Mouse (Mus musculus): ENCODE data around the gene Emd. TPM values are rescaled to one million over a fixed set of nuclear protein-coding genes. Genes with fewer than 3 reads are reported as not detected.
"Not testable (repeated sequence)": the region's sequence is repeated elsewhere in the genome, so short reads cannot be mapped to it uniquely, and the experiment has no call there.

Gene Emd
- polyA plus RNA-seq (2017; shearing (Covaris generic)), result 10 to 100 TPM; 22.4 to 91.9 (median 32.8) TPM

GRCm38 (mm10) chrX:74254153-74254887 lies at the start of gene Emd:
Emd (plus strand) TSS chrX:74254687.
- peak; percentile 91 for ATAC-seq

GRCm38 (mm10) chrX:74218496-74218895 lies 36.0 kb upstream of the Emd start:
- ATAC-seq, result no peak

- ATAC-seq, result no peak
These were observed 35.0 kb upstream of the Emd start for GRCm38 (mm10) chrX:74219449-74219848.

- ATAC-seq, result not testable (repeated sequence)
These were observed 34.4 kb upstream of the Emd start for GRCm38 (mm10) chrX:74220099-74220498.

- ATAC-seq, result no peak
These were observed 24.4 kb upstream of the Emd start for GRCm38 (mm10) chrX:74230038-74230437.

GRCm38 (mm10) chrX:74233196-74233595 lies 21.3 kb upstream of the Emd start:
- ATAC-seq, result no peak

GRCm38 (mm10) chrX:74240332-74240731 lies 14.2 kb upstream of the Emd start:
- ATAC-seq, result no peak

GRCm38 (mm10) chrX:74243396-74243795 lies 11.1 kb upstream of the Emd start:
- ATAC-seq, result no peak

GRCm38 (mm10) chrX:74243807-74244206 lies 10.7 kb upstream of the Emd start:
- ATAC-seq, result peak; percentile 67

GRCm38 (mm10) chrX:74244614-74245083 lies 9.8 kb upstream of the Emd start:
- ATAC-seq, result peak; percentile 15

GRCm38 (mm10) chrX:74245107-74245506 lies 9.4 kb upstream of the Emd start:
- no peak for ATAC-seq

- peak; percentile 38 for ATAC-seq
These were observed 8.8 kb upstream of the Emd start for GRCm38 (mm10) chrX:74245687-74246086.

- peak; percentile 65 for ATAC-seq
These were observed 8.2 kb upstream of the Emd start for GRCm38 (mm10) chrX:74246213-74246681.

GRCm38 (mm10) chrX:74246693-74247092 lies 7.8 kb upstream of the Emd start:
- ATAC-seq, result peak; percentile 2

GRCm38 (mm10) chrX:74248651-74249050 lies 5.8 kb upstream of the Emd start:
- no peak for ATAC-seq

GRCm38 (mm10) chrX:74249615-74250014 lies 4.9 kb upstream of the Emd start, which contains the start of gene Flna:
Flna (minus strand) TSS chrX:74249820.
- ATAC-seq, result no peak

GRCm38 (mm10) chrX:74254888-74255565 lies 540 bp downstream of the Emd start:
- ATAC-seq, result peak; percentile 11

GRCm38 (mm10) chrX:74257746-74258145 lies 3.3 kb downstream of the Emd start:
- ATAC-seq, result no peak

GRCm38 (mm10) chrX:74269736-74270061 lies 15.2 kb downstream of the Emd start:
- ATAC-seq, result peak; percentile 4

GRCm38 (mm10) chrX:74270062-74270901 lies 15.8 kb downstream of the Emd start, which contains the start of gene Rpl10:
Rpl10 (plus strand) TSS chrX:74270812.
- ATAC-seq, result peak; percentile 84

- no peak for ATAC-seq
These were observed 16.5 kb downstream of the Emd start for GRCm38 (mm10) chrX:74270902-74271551.

Data from inflammation-experienced regulatory T-cells, adult 6 months (primary cell).